Mouse (Mus musculus) heart, postnatal 0 days (tissue): ENCODE data around the gene Hba-a1. TPM values are rescaled to one million over a fixed set of nuclear protein-coding genes. Genes with fewer than 3 reads are reported as not detected.
A peak's percentile ranks its signal among the peaks of the same experiment; 100 is the strongest.
"Not testable (repeated sequence)": the region's sequence is repeated elsewhere in the genome, so short reads cannot be mapped to it uniquely, and the experiment has no call there.

Source experiments
- ATAC-seq: fragments of 200-750 bp; cut with Nextera tagmentation; 2 replicates; pipeline ENCODE4 v1.8.0; 2017; ENCODE audit warnings: low read depth, moderate number of reproducible peaks, moderate library complexity; ENCODE audit not compliant: insufficient read depth
- DNase-seq: peaks from one replicate; pipeline ENCODE4 v3.0.0-alpha.2; 2016; ENCODE audit warnings: low spot score
- H3K27ac ChIP-seq: fragments of 300-500 bp; sonication (generic); 2 replicates; pipeline ENCODE4 v1.5.1; 2014; ENCODE audit warnings: low read depth, mild to moderate bottlenecking
- H3K27me3 ChIP-seq: fragments of 300-500 bp; sonication (generic); 2 replicates; pipeline ENCODE4 v1.6.1; 2014; ENCODE audit warnings: low read length, mixed read lengths; ENCODE audit not compliant: control insufficient read depth, insufficient read depth
- H3K36me3 ChIP-seq: fragments of 300-500 bp; sonication (generic); replicated peaks from 2 replicates; pipeline ENCODE4 v1.6.1; 2014; ENCODE audit warnings: low read length, mixed read lengths; ENCODE audit not compliant: control insufficient read depth, insufficient read depth
- H3K4me1 ChIP-seq: fragments of 300-500 bp; sonication (generic); 2 replicates; pipeline ENCODE4 v1.6.1; 2014; ENCODE audit warnings: antibody characterized with exemption; ENCODE audit not compliant: control insufficient read depth, insufficient read depth
- H3K4me2 ChIP-seq: fragments of 300-500 bp; sonication (generic); 2 replicates; pipeline ENCODE4 v1.6.1; 2014; ENCODE audit warnings: low read depth, mild to moderate bottlenecking, low read length, moderate library complexity
- H3K4me3 ChIP-seq: fragments of 300-500 bp; sonication (generic); 2 replicates; pipeline ENCODE4 v1.5.1; 2014; ENCODE audit warnings: low read depth, low read length
- H3K9ac ChIP-seq: fragments of 300-500 bp; sonication (generic); replicated peaks from 2 replicates; pipeline ENCODE4 v1.6.1; 2014; ENCODE audit warnings: low read depth, low read length, mixed read lengths
- H3K9me3 ChIP-seq: fragments of 300-500 bp; sonication (generic); replicated peaks from 2 replicates; pipeline ENCODE4 v1.6.1; 2016; ENCODE audit warnings: low read length; ENCODE audit not compliant: control insufficient read depth
- CTCF ChIP-seq: IDR thresholded peaks from 2 replicates; pipeline ENCODE4 v1.5.1; 2016; ENCODE audit warnings: antibody characterized with exemption, control low read depth, low read depth
- EP300 ChIP-seq: IDR thresholded peaks from 2 replicates; pipeline ENCODE4 v1.6.1; 2016; ENCODE audit warnings: antibody characterized with exemption, low read depth
- WGBS: fragments of 180-500 bp; shearing (Covaris S2); extraction: QIAGEN DNeasy Blood & Tissue Kit; methylation state at CpG from one replicate; pipeline ENCODE4 v1.1.7; 2014; 5-methylcytosine and 5-hydroxymethylcytosine counted together
- polyA plus RNA-seq: library from polyadenylated mRNA; unstranded; fragments of >200 nt; fragmentation: Nextera tagmentation; extraction: Ambion mirVana; gene quantifications from 2 replicates; pipeline ENCODE4 v1.2.1, GENCODE M21; 2015
- total RNA-seq: library from RNA; depleted of rRNA; stranded (reverse); fragments of >200 nt; gene quantifications from 2 replicates; pipeline ENCODE4 v1.2.3, GENCODE M21; 2014; ENCODE audit warnings: low replicate concordance

Gene Hba-a1
- total and polyA plus RNA-seq, 2 experiments from 2014 or later = 1,841 to 3,333 TPM

DNA sequence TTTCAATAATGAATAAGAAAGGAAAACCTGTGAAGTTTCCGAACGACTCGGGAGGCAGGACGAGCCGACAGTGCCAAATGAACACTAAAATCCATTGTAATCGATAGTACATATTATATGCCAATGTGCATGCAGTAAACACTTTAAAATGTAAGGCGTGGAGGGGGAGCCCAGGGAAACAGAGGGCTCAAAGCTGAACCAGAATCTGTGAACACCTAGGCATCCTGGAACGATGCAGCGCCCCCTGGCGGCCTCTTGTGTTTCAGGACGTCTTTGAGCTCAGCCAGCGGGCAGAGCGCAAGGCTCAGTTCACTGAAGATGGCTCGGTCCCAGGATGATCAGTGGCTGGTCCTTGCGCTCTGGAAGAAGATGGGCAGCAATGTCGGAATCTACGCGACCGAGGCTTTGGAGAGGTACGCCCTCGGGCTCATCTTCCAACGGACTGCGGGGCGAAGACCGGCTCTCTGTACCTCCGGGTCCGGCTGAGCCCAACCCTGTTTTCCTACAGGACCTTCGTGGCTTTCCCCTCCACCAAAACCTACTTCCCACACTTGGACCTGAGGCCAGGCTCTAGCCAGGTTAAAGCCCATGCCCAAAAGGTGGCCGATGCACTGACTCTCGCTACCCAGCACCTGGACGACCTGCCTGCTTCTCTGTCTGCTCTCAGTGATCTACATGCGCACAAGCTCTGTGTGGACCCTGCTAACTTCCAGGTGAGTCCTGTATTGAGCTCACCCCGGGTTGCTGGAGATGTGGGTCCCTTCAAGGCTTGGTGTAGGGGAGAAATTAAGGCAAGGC, 3.6 kb downstream of the Hba-a1 start, which contains the start of gene Hbq1b:
TSS of gene Hbq1b (plus strand) at position 271 of the 798 bp plus-strand sequence.
- TF ChIP-seq CTCF = peak; percentile 69
- H3K36me3 ChIP-seq, H3K9ac ChIP-seq, H3K9me3 ChIP-seq, H3K27ac ChIP-seq, H3K4me1 ChIP-seq, H3K4me3 ChIP-seq, H3K27me3 ChIP-seq: not testable (repeated sequence)
- ATAC-seq (peak; percentile 55; the same call in 1 of the 2 replicates), DNase-seq (peak; percentile 29)
- 21% methylated on average over 30 of the region's 33 CpGs for WGBS
- H3K4me2 ChIP-seq = peak within 1 kb of the TSS; percentile 39; the same call in 1 of the 2 replicates

DNA sequence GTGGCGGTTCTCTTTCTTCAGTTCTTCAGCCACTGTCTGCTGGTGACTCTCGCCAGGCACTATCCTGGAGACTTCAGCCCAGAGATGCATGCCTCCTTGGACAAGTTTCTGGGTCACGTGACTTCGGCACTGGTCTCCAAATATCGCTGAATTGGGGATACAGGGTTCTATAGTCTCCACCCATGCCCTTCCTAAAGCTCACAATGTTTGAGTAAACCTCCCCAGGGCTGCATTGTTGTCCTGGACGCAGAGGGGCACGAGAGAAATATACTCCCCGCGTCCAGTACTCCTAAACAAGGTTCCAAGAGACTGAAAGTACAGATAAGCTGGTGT, 4.1 kb downstream of the Hba-a1 start:
- H3K4me2 ChIP-seq = no peak overlapping the region
- no peaks in the 10 kb centered on the region for H3K36me3 ChIP-seq
- TF ChIP-seq EP300 (no peak), CTCF (no peak)
- H3K4me1 ChIP-seq = no peaks in the 10 kb centered on the region
- no peak overlapping the region for H3K4me3 ChIP-seq
- H3K9me3 ChIP-seq = no peaks in the 10 kb centered on the region
- ATAC-seq (no peak), DNase-seq (no peak)
- WGBS = 59% methylated on average over 9 of the region's 9 CpGs
- no peak overlapping the region for H3K27ac ChIP-seq
- H3K27me3 ChIP-seq = peaks cover 9% of the 10 kb centered on the region; the same call in 1 of the 2 replicates
- H3K9ac ChIP-seq = no peak overlapping the region

DNA sequence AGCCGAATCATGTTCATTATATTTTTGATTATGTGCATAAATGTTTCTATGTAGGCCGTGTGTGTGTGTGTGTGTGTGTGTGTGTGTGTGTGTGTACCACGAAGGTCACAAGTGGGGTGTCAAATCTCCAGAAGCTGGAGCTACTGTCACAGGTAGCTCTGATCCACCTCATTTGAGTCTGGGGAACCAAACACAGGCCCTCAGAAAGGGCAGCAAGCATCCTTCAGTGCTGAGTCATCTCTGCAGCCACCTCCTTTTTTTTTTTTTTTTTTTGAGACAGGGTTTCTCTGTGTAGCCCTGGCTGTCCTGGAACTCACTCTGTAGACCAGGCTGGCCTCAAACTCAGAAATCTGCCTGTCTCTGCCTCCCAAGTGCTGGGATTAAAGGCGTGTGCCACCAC, 9.5 kb downstream of the Hba-a1 start:
- H3K9me3 ChIP-seq, H3K4me1 ChIP-seq, H3K4me2 ChIP-seq, H3K36me3 ChIP-seq, H3K4me3 ChIP-seq, H3K9ac ChIP-seq, ATAC-seq, DNase-seq, H3K27ac ChIP-seq: not testable (repeated sequence)
- WGBS = 75% methylated on average over 4 of the region's 4 CpGs
- peaks cover 11% of the 10 kb centered on the region; the same call in 1 of the 2 replicates for H3K27me3 ChIP-seq

DNA sequence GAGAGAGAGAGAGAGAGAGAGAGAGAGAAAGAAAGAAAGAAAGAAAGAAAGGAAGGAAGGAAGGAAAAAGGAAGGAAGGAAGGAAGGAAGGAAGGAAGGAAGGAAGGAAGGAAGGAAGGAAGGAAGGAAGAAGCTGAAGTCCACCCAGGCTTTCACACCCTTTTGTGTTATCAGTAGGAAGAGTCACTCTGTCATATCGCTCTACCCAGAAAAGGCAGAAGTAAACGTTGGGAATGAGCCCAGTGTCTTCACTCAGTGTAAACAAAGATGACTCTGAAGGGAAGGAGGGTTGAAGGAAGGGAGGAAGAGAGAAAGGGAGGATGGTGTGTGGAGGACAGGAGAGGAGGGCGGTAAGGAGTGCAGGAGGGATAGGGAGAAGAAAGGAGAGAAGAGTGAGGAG, 10.2 kb downstream of the Hba-a1 start:
- not testable (repeated sequence) for H3K9ac ChIP-seq, H3K36me3 ChIP-seq, ATAC-seq, H3K9me3 ChIP-seq, DNase-seq, H3K4me2 ChIP-seq, H3K4me1 ChIP-seq, H3K27ac ChIP-seq, H3K4me3 ChIP-seq
- 49% methylated on average over 3 of the region's 3 CpGs for WGBS
- H3K27me3 ChIP-seq = peaks cover 11% of the 10 kb centered on the region; the same call in 1 of the 2 replicates

DNA sequence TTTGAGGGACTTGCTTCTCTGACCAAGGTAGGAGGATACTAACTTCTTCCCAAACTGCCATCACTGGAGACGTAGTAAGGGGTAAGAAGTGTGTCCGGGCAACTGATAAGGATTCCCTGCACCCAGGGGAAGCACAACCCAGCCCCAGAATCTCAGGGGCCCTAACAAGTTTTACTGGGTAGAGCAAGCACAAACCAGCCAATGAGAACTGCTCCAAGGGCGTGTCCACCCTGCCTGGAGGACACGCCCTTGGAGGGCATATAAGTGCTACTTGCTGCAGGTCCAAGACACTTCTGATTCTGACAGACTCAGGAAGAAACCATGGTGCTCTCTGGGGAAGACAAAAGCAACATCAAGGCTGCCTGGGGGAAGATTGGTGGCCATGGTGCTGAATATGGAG, 12.9 kb downstream of the Hba-a1 start, which contains the start of gene Hba-a2:
TSS of gene Hba-a2 (plus strand) at position 287 of the 400 bp plus-strand sequence.
- DNase-seq, H3K27ac ChIP-seq, H3K36me3 ChIP-seq, ATAC-seq, H3K4me3 ChIP-seq, H3K4me1 ChIP-seq, H3K4me2 ChIP-seq, H3K9ac ChIP-seq, H3K9me3 ChIP-seq: not testable (repeated sequence)
- WGBS = no CpG with 5 or more reads among the region's 4 CpGs
- peaks cover 11% of the 10 kb centered on the region; the same call in 1 of the 2 replicates for H3K27me3 ChIP-seq

DNA sequence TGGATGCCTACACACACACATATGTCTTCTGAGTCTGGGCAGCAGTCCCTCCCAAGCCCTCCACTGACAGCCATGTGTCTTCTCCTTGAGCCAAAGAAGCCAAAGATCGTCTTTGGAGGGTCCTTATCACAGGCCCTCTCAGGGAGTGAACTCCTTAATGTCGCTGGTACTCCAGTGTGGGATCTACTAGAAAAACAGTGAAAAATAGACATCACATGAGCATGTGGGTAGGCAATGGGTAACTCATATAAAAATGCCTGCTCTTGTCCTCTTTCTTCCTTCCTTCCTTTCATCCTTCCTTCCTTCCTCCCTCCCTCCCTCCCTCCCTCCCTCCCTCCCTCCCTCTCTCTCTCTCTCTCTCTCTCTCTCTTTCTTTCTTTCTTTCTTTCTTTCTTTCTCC, 14.1 kb downstream of the Hba-a1 start:
- 24% methylated on average over 2 of the region's 2 CpGs for WGBS
- not testable (repeated sequence) for H3K27ac ChIP-seq, ATAC-seq, H3K4me3 ChIP-seq, DNase-seq, H3K9me3 ChIP-seq, H3K4me2 ChIP-seq, H3K9ac ChIP-seq, H3K36me3 ChIP-seq, H3K4me1 ChIP-seq
- peaks cover 11% of the 10 kb centered on the region; the same call in 1 of the 2 replicates for H3K27me3 ChIP-seq
